Mouse (Mus musculus) cerebral cortex, adult 2 months (tissue): ENCODE measurements around the gene Mta2.

ENCODE experiments used
- WGBS: fragments of 180-500 bp; shearing (Covaris S2); methylation state at CpG from one replicate; pipeline ENCODE4 v1.1.7; 2018; 5-methylcytosine and 5-hydroxymethylcytosine counted together

Gene Mta2

GRCm38 (mm10) chr19:8941515-8942217, at the start of gene Mta2:
Mta2 (plus strand) TSS chr19:8941875.
- WGBS, result 1% methylated on average over 64 of the region's 64 CpGs

GRCm38 (mm10) chr19:8892829-8893766, 48.6 kb upstream of the Mta2 start, which contains the start of gene Ints5:
Ints5 (plus strand) TSS chr19:8893005.
- 1% methylated on average over 54 of the region's 54 CpGs for WGBS

DNA sequence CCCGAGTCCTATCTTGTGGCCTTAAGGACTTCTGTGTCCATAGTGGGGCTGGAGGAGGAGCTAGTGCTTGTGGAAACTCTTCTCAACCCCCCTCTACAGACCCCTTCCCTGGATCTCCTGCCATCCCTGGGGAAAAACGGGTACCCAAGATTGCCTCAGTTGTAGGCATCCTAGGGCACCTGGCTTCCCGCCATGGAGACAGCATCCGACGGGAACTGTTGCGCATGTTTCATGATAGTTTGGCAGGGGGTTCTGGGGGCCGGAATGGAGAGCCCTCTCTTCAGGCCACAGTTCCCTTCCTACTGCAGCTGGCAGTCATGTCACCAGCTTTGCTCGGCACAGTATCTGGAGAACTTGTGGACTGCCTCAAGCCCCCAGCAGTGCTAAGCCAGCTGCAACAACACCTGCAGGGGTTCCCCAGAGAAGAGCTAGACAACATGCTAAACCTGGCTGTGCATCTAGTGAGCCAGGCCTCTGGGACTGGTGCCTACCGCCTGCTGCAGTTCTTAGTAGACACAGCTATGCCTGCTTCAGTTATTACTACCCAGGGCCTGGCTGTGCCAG, 46.2 kb upstream of the Mta2 start:
- 79% methylated on average over 9 of the region's 9 CpGs for WGBS

DNA sequence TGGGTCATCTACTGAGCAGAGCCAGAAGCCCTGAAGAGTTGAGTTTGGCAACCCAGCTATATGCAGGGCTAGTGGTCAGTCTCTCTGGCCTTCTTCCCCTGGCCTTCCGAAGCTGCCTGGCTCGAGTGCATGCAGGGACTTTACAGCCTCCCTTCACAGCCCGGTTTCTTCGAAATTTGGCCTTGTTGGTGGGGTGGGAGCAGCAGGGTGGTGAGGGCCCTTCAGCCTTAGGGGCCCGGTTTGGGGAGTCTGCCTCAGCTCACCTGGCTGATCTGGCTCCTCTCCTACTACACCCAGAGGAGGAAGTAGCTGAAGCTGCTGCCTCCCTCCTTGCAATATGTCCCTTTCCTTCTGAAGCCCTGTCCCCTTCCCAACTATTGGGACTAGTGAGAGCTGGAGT, 45.4 kb upstream of the Mta2 start:
- WGBS, result 88% methylated on average over 5 of the region's 5 CpGs

GRCm38 (mm10) chr19:8897211-8897864, 44.3 kb upstream of the Mta2 start:
- 16% methylated on average over 21 of the region's 21 CpGs for WGBS

GRCm38 (mm10) chr19:8897865-8898495, 43.7 kb upstream of the Mta2 start, which contains the start of gene Ganab:
Ganab (plus strand) TSS chr19:8898071.
- under 1% methylated on average over 53 of the region's 53 CpGs for WGBS

- 5% methylated on average over 13 of the region's 13 CpGs for WGBS
These were observed 43.1 kb upstream of the Mta2 start for GRCm38 (mm10) chr19:8898576-8898975.

- WGBS, result 34% methylated on average over 3 of the region's 3 CpGs
These were observed 42.6 kb upstream of the Mta2 start for GRCm38 (mm10) chr19:8899079-8899478.

DNA sequence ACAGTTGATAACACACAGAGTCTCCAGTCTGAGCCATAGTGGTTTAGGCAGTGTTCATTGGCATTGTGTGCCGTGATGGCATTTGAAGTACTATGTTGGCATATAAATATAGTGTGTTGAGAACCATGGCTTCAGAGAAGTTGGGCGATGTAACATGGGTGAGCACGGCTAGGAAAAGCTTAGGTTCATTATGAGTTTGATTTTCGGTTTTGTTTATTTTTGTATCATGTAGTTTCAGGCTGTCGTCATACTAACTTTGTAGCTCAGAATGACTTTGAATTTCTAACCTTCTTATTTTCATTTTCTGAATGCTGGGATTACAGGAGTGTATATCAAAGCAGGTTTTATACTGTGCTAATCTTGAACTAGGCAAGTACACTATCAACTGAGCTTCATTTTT, 38.3 kb upstream of the Mta2 start:
- WGBS, result 88% methylated on average over 5 of the region's 5 CpGs

DNA sequence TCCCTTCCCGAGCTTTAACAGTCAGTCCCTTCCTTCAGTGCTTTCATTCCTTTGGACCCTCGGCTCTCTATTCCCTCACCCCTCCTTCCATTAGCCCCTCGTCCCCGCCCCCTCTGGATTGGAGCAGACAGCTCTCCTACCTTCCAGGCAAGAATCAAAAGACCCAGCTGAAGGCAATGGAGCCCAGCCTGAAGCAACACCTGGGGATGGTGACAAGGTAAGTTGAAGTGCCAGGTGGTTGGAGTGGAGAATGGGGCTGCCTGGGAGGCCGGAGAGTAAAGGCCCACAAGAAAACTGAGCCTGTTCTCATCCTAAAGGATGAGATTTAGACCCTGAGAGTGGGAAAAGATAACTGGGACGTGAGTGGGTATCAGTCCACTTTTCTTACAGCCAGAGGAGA, 33.1 kb upstream of the Mta2 start:
- WGBS, result 89% methylated on average over 6 of the region's 6 CpGs

- 44% methylated on average over 5 of the region's 5 CpGs for WGBS
These were observed 29.9 kb upstream of the Mta2 start for GRCm38 (mm10) chr19:8911810-8912209.

- 72% methylated on average over 3 of the region's 3 CpGs for WGBS
These were observed 27.5 kb upstream of the Mta2 start for GRCm38 (mm10) chr19:8914212-8914611.

DNA sequence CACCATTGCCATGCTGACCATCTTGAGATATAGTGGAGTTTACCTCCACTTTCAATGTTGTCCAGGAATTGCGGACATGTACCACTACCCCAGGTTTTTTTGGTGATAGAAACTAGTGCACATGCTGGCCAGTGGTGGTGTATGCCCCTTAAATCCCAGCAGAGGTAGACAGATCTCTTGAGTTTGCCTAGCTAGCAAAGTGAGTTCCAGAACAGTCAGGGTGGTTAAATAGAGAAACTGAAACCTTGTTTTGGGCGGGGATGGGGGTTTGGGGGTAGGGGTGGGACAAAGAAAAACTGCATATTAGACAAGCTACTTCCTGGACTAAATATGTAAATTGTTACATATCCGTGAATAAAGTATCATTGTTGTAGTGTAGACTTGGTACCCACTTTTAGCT, 22.7 kb upstream of the Mta2 start:
- 87% methylated on average over 3 of the region's 3 CpGs for WGBS

DNA sequence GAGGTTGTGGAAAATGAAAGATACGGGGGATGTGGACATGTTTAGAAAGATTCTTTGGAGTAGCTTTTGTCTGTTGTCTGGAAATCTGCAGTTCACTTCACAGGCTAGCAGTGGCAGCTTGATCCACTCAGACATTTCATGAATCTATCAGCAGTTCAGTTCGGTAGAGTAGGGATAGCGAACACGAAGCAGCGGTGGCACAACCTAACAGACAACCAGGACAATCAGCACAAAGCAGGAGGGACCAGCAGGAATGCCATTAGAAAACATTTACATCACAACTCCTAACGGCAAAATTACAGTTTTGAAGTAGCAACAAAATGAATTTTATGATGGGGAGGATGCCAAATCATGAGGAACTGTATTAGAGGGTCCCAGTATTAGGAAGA, 22.0 kb upstream of the Mta2 start:
- 59% methylated on average over 6 of the region's 6 CpGs for WGBS

- WGBS, result 1% methylated on average over 50 of the region's 50 CpGs
These were observed 21.5 kb upstream of the Mta2 start, which contains the start of gene B3gat3 for GRCm38 (mm10) chr19:8920073-8920736. B3gat3 (plus strand) TSS chr19:8920374.

DNA sequence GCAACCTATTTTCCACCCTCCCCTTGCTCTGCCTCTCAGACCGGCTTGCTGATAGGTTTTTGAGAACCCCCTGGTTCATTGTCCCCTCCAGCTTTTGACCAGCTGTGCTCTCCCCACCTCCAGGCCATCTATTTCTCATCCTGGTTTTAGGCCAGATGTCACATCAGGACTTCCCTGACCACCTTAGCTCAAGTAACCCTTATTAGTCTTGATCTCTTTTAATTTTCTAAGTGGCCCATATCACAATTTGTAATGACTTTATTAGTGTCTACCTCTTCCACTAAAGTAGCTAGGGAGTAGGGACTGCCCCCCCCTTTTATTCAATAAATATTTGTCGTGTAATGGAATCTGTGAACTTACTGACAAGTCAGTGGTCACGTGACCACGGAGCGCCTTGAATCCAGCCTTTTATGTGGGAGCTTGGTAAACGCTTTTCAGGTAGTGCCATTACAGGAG, 20.8 kb upstream of the Mta2 start:
- WGBS, result under 1% methylated on average over 6 of the region's 6 CpGs

DNA sequence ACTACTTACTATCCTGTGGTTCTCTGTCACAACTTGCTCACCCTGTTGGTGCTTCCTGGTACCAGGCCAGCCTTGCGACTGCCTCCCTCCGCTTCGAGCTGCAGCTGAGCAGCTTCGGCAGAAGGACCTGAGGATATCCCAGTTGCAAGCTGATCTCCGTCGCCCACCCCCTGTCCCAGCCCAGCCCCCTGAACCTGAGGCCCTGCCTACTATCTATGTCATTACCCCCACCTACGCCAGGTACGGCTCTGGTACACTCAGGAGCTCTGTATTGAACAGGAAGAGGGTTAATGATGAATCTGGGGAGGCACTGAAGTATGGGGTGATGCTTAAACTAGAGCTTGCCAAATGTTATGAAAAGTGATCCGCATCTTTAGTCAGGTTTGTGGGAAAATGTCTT, 19.9 kb upstream of the Mta2 start:
- 64% methylated on average over 9 of the region's 9 CpGs for WGBS

- WGBS, result 74% methylated on average over 2 of the region's 2 CpGs
These were observed 14.9 kb upstream of the Mta2 start for GRCm38 (mm10) chr19:8926766-8927165.

DNA sequence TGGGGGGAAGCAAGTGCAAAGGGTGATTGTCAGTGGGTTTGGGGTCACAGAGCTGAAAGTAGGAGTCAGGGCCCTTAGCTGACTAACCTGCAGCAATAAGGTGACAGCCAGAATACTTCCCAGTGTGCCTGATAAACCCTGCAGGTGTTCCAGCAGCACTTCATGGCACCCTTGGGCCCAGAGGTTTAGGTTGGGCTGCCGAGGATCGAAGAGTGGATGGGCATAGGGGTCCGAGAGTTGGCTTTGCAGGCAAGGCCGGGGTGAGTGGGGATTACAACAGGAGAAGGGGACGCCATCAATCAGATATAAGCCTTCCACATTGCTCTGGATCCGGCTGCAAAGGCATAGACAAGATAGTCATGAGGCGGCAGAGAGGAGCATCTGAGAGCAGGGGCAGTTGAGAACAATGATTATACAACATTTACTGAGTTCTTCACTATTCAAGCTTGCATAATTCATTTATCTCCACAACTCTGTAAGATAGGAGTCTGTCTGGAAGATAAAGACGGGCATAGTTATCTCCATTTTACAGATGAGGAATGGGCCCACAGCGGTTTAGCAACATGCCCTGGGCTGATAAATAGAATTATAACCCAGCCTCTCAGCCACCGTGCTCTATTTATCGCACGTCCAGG, 13.7 kb upstream of the Mta2 start:
- 89% methylated on average over 12 of the region's 12 CpGs for WGBS

GRCm38 (mm10) chr19:8928689-8929223, 12.9 kb upstream of the Mta2 start:
- 30% methylated on average over 16 of the region's 16 CpGs for WGBS
